Mouse (Mus musculus): ENCODE measurements at regions not wholly inside any gene's neighbourhood (a gene's known extent, or its start where the extent isn't known, plus 50 kb on each side); places are given as distances from the start of the nearest gene placed in this dataset.

- Histone ChIP-seq H3K4me3 (ENCODE audit: control insufficient read depth in 1 of 2, insufficient read depth in 1 of 2, low read depth in 2 of 2, low read length in 2 of 2) (no peak overlapping the region), H3K79me2 (ENCODE audit: control insufficient read depth, insufficient read depth, low read length, poor library complexity) (no peaks in the 10 kb centered on the region), H3K27ac (ENCODE audit: control insufficient read depth, low read depth, low read length) (no peak overlapping the region), H3K9me3 (replicated peaks; ENCODE audit: insufficient read depth, low read length) (no peaks in the 10 kb centered on the region), H3K27me3 (ENCODE audit: control insufficient read depth in 1 of 2, insufficient read depth in 2 of 2, low read length in 2 of 2) (no peaks in the 10 kb centered on the region), H3K9ac (ENCODE audit: control insufficient read depth, low read depth, low read length, poor library complexity, severe bottlenecking) (no peak overlapping the region), H3K36me3 (ENCODE audit: control insufficient read depth in 1 of 2, insufficient read depth in 2 of 2, low read length in 2 of 2) (no peaks in the 10 kb centered on the region), H3K4me1 (ENCODE audit: control insufficient read depth in 1 of 2, insufficient read depth in 2 of 2, low read length in 2 of 2) (peaks cover 0 to 3% of the 10 kb centered on the region in 2 experiments; a peak in 2 of 4 replicates)
- TF ChIP-seq NELFE (IDR thresholded peaks at IDR 0.05; ENCODE audit: low read depth, low read length) (no peak), ZKSCAN1 (IDR thresholded peaks at IDR 0.05; ENCODE audit: low read depth, low read length) (no peak), ZNF384 (IDR thresholded peaks at IDR 0.05; ENCODE audit: low read depth, low read length) (no peak), MYC (IDR thresholded peaks at IDR 0.05; ENCODE audit: low read depth, low read length) (no peak), SMC3 (IDR thresholded peaks at IDR 0.05; ENCODE audit: low read depth, low read length) (no peak), BHLHE40 (IDR thresholded peaks at IDR 0.05; ENCODE audit: borderline replicate concordance, low read depth, low read length) (no peak), E2F4 (IDR thresholded peaks at IDR 0.05; ENCODE audit: borderline replicate concordance, low read depth, low read length) (no peak), UBTF (IDR thresholded peaks at IDR 0.05; ENCODE audit: borderline replicate concordance, insufficient read depth, low read depth, low read length) (no peak), ETS1 (IDR thresholded peaks at IDR 0.05; ENCODE audit: low read depth, low read length) (no peak), CTCF (IDR thresholded peaks at IDR 0.05 in 2 of 3, conservative IDR thresholded peaks at IDR 0.05 in 1 of 3; ENCODE audit: control insufficient read depth in 1 of 3, insufficient read depth in 1 of 3, low read depth in 2 of 3, low read length in 3 of 3, poor library complexity in 1 of 3, severe bottlenecking in 1 of 3) (no peak), HCFC1 (IDR thresholded peaks at IDR 0.05; ENCODE audit: low read depth, low read length) (no peak), MYB (IDR thresholded peaks at IDR 0.05; ENCODE audit: low read depth, low read length) (no peak), MAX (IDR thresholded peaks at IDR 0.05; ENCODE audit: low read length) (no peak), MXI1 (IDR thresholded peaks at IDR 0.05; ENCODE audit: low read depth, low read length) (no peak)
- DNase-seq (ENCODE audit: low read depth, low spot score) = no peak
Observed at GRCm38 (mm10) chr13:80957419-80958139, 74.4 kb downstream of the Arrdc3 start.

DNA sequence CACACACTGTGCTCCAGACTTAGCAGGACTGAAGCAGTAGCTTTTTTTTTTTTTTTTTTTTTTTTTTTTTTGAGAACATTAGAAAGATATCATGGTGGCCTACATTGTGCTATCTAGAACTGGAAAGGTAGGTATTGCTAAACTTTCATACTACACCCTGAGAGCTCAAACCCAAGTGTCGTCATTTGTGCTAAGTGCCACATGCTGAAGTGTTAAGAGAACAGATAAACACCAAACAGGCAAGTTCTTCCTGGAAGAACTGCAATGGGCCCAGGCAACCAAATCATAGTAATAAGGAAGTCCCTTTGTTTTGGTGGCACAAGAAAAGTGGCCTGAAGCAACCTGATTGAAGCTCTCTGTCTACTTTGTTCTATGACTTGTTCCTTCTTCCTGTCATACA, 76.6 kb downstream of the Arrdc3 start:
- no peaks in the 10 kb centered on the region for H3K9me3 ChIP-seq (replicated peaks; ENCODE audit: insufficient read depth, low read length)
- no peaks in the 10 kb centered on the region for H3K27me3 ChIP-seq (ENCODE audit: control insufficient read depth in 1 of 2, insufficient read depth in 2 of 2, low read length in 2 of 2)
- no peaks in the 10 kb centered on the region for H3K36me3 ChIP-seq (ENCODE audit: control insufficient read depth in 1 of 2, insufficient read depth in 2 of 2, low read length in 2 of 2)
- H3K4me1 ChIP-seq (ENCODE audit: control insufficient read depth in 1 of 2, insufficient read depth in 2 of 2, low read length in 2 of 2) = no peaks in the 10 kb centered on the region
- H3K79me2 ChIP-seq (ENCODE audit: control insufficient read depth, insufficient read depth, low read length, poor library complexity) = no peaks in the 10 kb centered on the region
- H3K27ac ChIP-seq (ENCODE audit: control insufficient read depth, low read depth, low read length) = no peak overlapping the region
- H3K4me3 ChIP-seq (ENCODE audit: control insufficient read depth in 1 of 2, insufficient read depth in 1 of 2, low read depth in 2 of 2, low read length in 2 of 2) = no peak overlapping the region
- DNase-seq (ENCODE audit: low read depth, low spot score) = no peak
- no peak overlapping the region for H3K9ac ChIP-seq (ENCODE audit: control insufficient read depth, low read depth, low read length, poor library complexity, severe bottlenecking)
- TF ChIP-seq ZNF384 (IDR thresholded peaks at IDR 0.05; ENCODE audit: low read depth, low read length) (peak; percentile 64), GABPA (IDR thresholded peaks at IDR 0.05; ENCODE audit: low read depth, low read length) (no peak)
